Mouse (Mus musculus) spleen, adult 2 months (tissue): ENCODE measurements around the gene Rnh1.

Source experiments
- CTCF ChIP-seq: fragments of 200-500 bp; IDR thresholded peaks from 2 replicates; pipeline ENCODE4 v1.5.1; 2011; ENCODE audit warnings: mild to moderate bottlenecking, inconsistent platforms; ENCODE audit not compliant: insufficient read depth, insufficient read length, insufficient replicate concordance; ENCODE audit errors: extremely low read depth
- POLR2A ChIP-seq: fragments of 200-500 bp; IDR thresholded peaks from 2 replicates; pipeline ENCODE4 v1.6.1; 2011; ENCODE audit warnings: low read depth, low read length, inconsistent platforms

DNA sequence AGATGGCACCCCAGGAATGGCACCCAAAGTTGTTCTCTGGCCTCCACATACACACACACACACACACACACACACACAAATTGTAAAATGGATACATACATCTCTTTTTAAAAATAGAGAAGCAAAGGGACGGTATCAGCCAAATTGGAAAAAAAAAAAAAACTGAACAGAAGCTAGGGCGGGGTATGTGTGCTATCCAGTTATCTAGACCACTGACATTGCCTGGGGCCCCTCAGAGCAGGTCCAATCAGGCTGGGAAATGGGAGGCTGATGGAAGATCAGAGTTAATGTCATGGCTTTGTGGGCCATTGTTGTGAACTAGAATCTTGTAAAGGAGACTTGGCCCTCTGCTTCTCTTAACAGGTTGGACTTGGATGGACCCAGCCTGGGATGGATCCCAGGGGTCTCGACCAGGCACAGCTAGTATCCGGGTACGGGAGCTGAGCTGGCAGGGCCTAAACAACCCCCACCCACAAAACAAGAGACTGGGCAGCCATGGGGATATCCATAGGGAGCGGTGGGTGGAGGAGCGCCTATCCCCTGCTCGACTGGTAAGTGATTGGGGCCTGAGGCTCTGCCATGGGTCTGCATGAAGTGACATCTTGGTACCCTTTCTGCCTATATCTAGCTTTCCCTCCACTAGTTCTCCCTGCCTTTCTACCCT is 24.1 kb upstream of the Rnh1 start:
- no peak for TF ChIP-seq CTCF
- no peak for TF ChIP-seq POLR2A
